Mouse (Mus musculus) c-Kit-positive CD71-negative TER-119-negative erythroid progenitor cells, embryonic 14.5 days (primary cell): ENCODE results near the gene Lrrc49.
A peak's percentile ranks its signal among the peaks of the same experiment; 100 is the strongest.

ENCODE experiments used
- DNase-seq: peaks from one replicate; pipeline ENCODE4 v3.0.0-alpha.2; 2013; ENCODE audit warnings: low read depth

Lrrc49 gene

DNA sequence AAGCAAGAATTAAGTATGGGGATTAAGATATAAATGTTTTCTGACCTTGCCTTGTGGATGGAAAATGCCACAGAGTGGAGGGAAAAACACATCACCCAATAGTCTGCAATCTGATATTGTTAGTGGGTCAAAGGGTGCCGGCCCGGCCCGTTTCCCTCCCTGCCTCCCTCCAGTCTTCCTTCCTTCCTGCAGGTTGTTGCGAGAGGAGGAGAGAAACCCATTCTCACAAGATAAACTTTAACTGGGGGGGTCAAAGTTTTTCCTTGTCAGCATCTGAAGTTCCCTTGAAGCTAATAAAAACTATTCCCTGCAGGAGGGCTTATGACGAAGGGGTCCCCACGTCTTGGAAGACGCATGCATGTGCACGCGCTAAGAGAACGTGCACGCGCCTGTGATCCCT, 157.6 kb downstream of the Lrrc49 start:
- no peak for DNase-seq

DNA sequence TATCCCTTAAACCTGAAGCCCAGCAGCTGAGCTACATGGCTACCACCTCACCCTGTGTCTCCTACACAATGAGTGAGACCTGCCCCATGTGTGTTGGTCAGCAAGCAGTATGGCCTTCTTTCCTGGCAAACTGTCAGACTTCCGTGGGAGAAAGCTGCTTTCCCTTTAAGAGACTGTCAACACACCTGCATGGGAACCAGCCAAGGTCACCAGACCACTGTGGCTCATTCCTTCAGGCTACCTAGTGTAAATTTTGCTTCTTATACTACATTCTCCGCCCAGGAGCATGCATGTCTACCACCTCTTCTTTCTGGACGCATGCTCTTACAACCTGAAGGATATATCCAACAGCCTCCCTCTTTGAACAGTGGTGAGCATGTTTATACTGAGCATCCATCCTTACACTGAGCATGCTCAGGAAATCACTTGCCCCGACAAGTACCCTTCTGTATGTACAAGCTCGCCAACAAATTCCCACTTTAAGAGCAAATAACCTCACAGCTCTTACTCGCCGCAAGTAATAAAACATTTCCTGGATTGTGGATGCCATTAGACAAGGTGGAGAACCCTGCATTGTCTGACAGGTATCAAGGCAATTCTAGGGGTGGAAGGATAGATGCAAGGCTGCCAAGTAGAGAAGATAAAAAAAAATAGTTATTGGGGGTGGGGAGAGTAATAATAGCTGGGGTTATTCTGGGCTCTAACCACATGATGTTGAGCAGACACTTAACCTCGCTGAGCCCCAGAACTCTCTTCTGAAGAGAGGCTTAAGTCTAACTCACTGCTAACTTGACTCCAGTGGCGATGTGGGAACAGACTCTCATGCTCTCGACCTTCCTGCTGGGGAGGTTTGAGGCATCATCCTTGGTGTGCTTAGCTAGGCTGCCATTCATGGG, 158.4 kb downstream of the Lrrc49 start:
- no peak for DNase-seq

DNA sequence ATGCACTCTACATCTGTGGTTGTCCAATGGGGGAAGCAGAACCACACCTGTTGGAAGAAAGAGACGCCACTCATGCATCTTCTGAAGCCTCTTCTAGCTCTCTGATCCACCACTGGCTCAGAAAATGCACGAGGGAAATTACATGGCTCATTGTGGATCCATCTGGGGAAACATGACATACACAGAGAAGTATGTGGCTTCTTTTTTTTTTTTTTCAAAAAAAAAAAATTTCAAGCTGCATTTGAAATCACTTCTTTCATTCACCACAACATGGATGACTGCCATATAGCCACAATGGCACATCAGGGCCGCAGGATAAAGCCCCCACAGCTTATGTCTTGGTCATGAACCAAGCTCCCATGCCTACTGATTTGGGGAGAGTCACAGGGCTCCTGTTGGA, 159.7 kb downstream of the Lrrc49 start:
- no peak for DNase-seq

DNA sequence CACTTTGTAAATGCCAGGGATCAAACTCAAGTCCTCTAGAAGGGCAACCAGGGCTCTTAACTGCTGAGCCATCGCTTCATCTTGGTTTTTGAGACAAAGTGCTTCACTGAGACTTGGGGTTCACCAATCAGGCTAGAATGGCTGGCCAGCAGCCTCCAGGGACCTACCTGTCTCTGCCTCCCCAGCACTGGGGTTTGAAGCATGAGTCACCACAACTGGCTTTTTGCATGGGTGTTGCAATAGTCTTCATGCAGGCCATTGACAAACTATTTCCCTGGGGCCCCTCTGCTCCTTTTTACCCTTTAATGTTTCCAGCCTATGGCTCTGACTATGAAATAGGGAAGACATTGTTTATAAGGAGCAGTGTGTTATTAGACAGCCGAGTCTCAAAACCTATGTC, 160.1 kb downstream of the Lrrc49 start:
- no peak for DNase-seq

DNA sequence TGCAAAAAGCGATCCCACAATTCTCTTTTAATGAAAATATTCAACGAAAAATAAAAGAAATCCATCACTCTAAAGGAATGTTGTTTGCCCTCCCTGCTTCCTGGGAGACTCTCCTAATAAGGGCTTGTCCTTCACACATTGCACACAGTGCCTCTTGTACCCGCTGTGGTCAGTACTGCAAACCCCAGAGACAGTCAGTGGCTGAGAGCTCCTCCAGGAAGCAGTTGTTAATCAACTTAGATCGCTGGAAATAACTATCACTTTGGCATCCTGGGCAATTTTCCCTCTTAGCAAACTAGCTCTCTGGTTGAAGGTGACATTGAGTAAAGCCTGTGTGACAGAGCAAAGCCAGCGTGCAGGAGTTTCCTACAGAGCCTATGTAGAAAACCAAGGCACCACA, 160.9 kb downstream of the Lrrc49 start:
- no peak for DNase-seq

DNA sequence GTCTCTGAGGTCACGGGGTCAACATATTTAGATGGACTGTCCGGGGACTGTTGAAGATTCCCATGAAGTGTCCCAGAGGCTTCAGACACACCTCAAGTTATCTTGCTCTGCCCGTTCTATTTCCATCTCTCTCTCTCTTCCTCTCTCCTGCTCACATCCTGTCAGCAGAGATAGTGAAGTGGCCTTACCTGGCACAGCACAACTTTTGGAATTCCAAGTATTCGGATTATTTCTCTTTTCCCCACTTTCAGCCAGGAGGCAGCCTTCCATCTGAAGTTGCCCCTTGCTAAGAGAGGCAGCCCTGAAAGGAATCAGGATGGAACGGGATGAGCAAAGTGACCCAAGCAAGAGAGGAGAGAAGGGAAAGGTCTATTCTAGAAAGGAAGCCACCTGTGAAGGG, 161.8 kb downstream of the Lrrc49 start:
- DNase-seq, result no peak

DNA sequence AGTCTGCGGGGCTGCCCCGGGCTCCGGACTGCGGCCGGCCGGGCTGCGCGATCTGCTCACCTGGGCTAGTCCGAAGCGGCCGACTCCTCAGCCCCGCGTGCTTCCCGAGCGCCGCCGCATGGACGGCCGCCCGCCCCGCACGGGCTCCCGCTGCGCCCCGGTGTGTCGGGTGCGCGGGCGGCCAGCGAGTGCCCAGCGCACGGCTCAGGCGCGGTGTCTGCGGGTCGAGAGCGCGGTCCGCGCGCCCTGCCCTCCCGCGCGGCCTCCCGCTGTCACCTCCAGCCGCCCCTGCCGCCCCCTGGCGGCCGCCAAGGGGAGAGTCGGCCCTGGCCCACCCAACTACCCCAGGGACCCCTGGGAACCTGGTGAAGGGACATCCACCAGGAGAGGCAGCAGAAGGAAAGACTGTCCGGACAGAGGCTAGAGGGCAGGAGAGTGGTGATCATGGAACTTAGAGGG, 166.1 kb downstream of the Lrrc49 start, which contains the start of gene Thsd4:
Gene Thsd4 (minus strand): TSS at position 241 of the 459 bp plus-strand sequence.
- DNase-seq, result peak; percentile 14

DNA sequence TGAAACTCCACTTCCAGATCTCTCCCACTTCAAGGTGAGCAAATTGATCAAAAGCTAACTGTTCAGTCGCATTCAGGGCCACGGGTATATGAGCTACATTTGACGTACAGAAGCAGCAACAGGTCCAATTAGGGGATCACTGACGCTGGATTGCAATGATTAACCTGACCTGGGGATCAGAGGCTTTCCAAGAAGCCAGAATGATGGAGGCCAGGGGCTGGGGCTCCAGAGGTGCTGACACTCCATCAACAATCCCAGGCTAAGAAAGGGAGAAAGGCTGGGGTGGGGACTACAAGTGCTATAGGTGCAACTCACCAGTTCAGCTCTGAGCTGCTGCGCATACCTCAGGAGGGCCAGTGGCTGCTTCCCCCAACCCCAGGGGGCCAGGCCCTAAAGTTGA, 166.8 kb downstream of the Lrrc49 start:
- no peak for DNase-seq

DNA sequence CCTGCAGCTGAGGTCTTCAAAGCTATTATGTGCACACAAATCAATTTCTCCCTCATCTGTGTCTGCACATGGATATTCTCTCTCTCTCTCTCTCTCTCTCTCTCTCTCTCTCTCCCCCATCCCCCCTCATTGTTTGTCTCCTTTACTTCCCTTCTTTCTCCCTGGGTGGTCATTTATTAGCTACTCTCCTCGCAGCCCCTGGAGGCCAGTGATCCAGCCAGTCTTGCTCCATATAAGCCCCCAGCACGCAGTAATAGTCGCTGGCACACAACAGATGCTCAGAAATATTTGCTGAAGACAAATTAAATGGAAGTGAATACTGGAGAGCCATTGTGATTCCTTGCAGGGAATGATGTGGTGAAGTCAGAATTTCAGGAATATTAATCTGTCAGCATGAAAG, 168.4 kb downstream of the Lrrc49 start:
- DNase-seq, result no peak
